Mouse (Mus musculus): Measurements from ENCODE around the gene Tifab. TPM values are rescaled to one million over a fixed set of nuclear protein-coding genes. Genes with fewer than 3 reads are reported as not detected.
"Not testable (repeated sequence)": the region's sequence is repeated elsewhere in the genome, so short reads cannot be mapped to it uniquely, and the experiment has no call there.

Gene Tifab
- polyA plus RNA-seq, 1 experiment: 0.15 TPM

- no peak for TF ChIP-seq POLR2A (IDR thresholded peaks at IDR 0.05; ENCODE audit: control insufficient read depth, low read depth, low read length)
- TF ChIP-seq CTCF (IDR thresholded peaks at IDR 0.05; ENCODE audit: control insufficient read depth, insufficient read depth, insufficient replicate concordance, low read depth, low read length): no peak
- no peak overlapping the region for H3K27ac ChIP-seq (ENCODE audit: control insufficient read depth, insufficient read depth, low read depth, low read length)
These were observed 18.3 kb upstream of the Tifab start for GRCm38 (mm10) chr13:56197031-56197430.

GRCm38 (mm10) chr13:56195824-56196223 lies 17.1 kb upstream of the Tifab start:
- H3K27me3 ChIP-seq (ENCODE audit: control insufficient read depth, insufficient read depth, low read length); H3K27ac ChIP-seq (ENCODE audit: control insufficient read depth, insufficient read depth, low read depth, low read length); H3K36me3 ChIP-seq (ENCODE audit: control insufficient read depth, insufficient read depth, low read length); H3K4me3 ChIP-seq (ENCODE audit: control insufficient read depth, low read depth, low read length); H3K4me1 ChIP-seq (ENCODE audit: control insufficient read depth, insufficient read depth, low read length): not testable (repeated sequence)

More at GRCm38 (mm10) chr13:56197031-56197430, 18.3 kb upstream of the Tifab start:
- H3K4me1 ChIP-seq (ENCODE audit: control insufficient read depth, insufficient read depth, low read length): peaks cover 5% of the 10 kb centered on the region
- peak overlapping the region; percentile 36 for H3K4me3 ChIP-seq (ENCODE audit: control insufficient read depth, low read depth, low read length)
- H3K36me3 ChIP-seq (ENCODE audit: control insufficient read depth, insufficient read depth, low read length): no peaks in the 10 kb centered on the region
- no peaks in the 10 kb centered on the region for H3K27me3 ChIP-seq (ENCODE audit: control insufficient read depth, insufficient read depth, low read length)

GRCm38 (mm10) chr13:56194181-56194580 lies 15.5 kb upstream of the Tifab start:
- not testable (repeated sequence) for H3K4me3 ChIP-seq (ENCODE audit: control insufficient read depth, low read depth, low read length); H3K27ac ChIP-seq (ENCODE audit: control insufficient read depth, insufficient read depth, low read depth, low read length); H3K4me1 ChIP-seq (ENCODE audit: control insufficient read depth, insufficient read depth, low read length); H3K36me3 ChIP-seq (ENCODE audit: control insufficient read depth, insufficient read depth, low read length); H3K27me3 ChIP-seq (ENCODE audit: control insufficient read depth, insufficient read depth, low read length)

- Histone ChIP-seq H3K27ac (ENCODE audit: control insufficient read depth, insufficient read depth, low read depth, low read length) (no peak overlapping the region), H3K36me3 (ENCODE audit: control insufficient read depth, insufficient read depth, low read length) (no peaks in the 10 kb centered on the region), H3K27me3 (ENCODE audit: control insufficient read depth, insufficient read depth, low read length) (no peaks in the 10 kb centered on the region), H3K4me1 (ENCODE audit: control insufficient read depth, insufficient read depth, low read length) (no peaks in the 10 kb centered on the region), H3K4me3 (ENCODE audit: control insufficient read depth, low read depth, low read length) (no peak overlapping the region)
- TF ChIP-seq CTCF (IDR thresholded peaks at IDR 0.05; ENCODE audit: control insufficient read depth, insufficient read depth, insufficient replicate concordance, low read depth, low read length): 0 out of 2 replicates have a peak, but pooled peaks have one; percentile 20
- TF ChIP-seq POLR2A (IDR thresholded peaks at IDR 0.05; ENCODE audit: control insufficient read depth, low read depth, low read length): no peak
These were observed 12.5 kb upstream of the Tifab start for GRCm38 (mm10) chr13:56191225-56191624.

- H3K27ac ChIP-seq (ENCODE audit: control insufficient read depth, insufficient read depth, low read depth, low read length): no peak overlapping the region
- no peaks in the 10 kb centered on the region for H3K27me3 ChIP-seq (ENCODE audit: control insufficient read depth, insufficient read depth, low read length)
- H3K4me3 ChIP-seq (ENCODE audit: control insufficient read depth, low read depth, low read length): no peak overlapping the region
- H3K36me3 ChIP-seq (ENCODE audit: control insufficient read depth, insufficient read depth, low read length): no peaks in the 10 kb centered on the region
- TF ChIP-seq POLR2A (IDR thresholded peaks at IDR 0.05; ENCODE audit: control insufficient read depth, low read depth, low read length): no peak
- peak; percentile 54; the same call in 1 of the 2 replicates for TF ChIP-seq CTCF (IDR thresholded peaks at IDR 0.05; ENCODE audit: control insufficient read depth, insufficient read depth, insufficient replicate concordance, low read depth, low read length)
- no peaks in the 10 kb centered on the region for H3K4me1 ChIP-seq (ENCODE audit: control insufficient read depth, insufficient read depth, low read length)
These were observed 11.0 kb upstream of the Tifab start for GRCm38 (mm10) chr13:56189688-56190087.

GRCm38 (mm10) chr13:56183687-56184086 lies 5.0 kb upstream of the Tifab start:
- H3K27ac ChIP-seq (ENCODE audit: control insufficient read depth, insufficient read depth, low read depth, low read length): no peak overlapping the region
- H3K4me3 ChIP-seq (ENCODE audit: control insufficient read depth, low read depth, low read length): no peak overlapping the region
- H3K27me3 ChIP-seq (ENCODE audit: control insufficient read depth, insufficient read depth, low read length): no peaks in the 10 kb centered on the region
- TF ChIP-seq CTCF (IDR thresholded peaks at IDR 0.05; ENCODE audit: control insufficient read depth, insufficient read depth, insufficient replicate concordance, low read depth, low read length) (no peak), POLR2A (IDR thresholded peaks at IDR 0.05; ENCODE audit: control insufficient read depth, low read depth, low read length) (no peak)
- no peaks in the 10 kb centered on the region for H3K36me3 ChIP-seq (ENCODE audit: control insufficient read depth, insufficient read depth, low read length)
- H3K4me1 ChIP-seq (ENCODE audit: control insufficient read depth, insufficient read depth, low read length): no peaks in the 10 kb centered on the region; the same call in 1 of the 2 replicates

- no peak overlapping the region for H3K27ac ChIP-seq (ENCODE audit: control insufficient read depth, insufficient read depth, low read depth, low read length)
- TF ChIP-seq CTCF (IDR thresholded peaks at IDR 0.05; ENCODE audit: control insufficient read depth, insufficient read depth, insufficient replicate concordance, low read depth, low read length): no peak
- no peak for TF ChIP-seq POLR2A (IDR thresholded peaks at IDR 0.05; ENCODE audit: control insufficient read depth, low read depth, low read length)
These were observed 2.7 kb upstream of the Tifab start for GRCm38 (mm10) chr13:56181424-56181823.

GRCm38 (mm10) chr13:56176310-56176709 lies 2.4 kb downstream of the Tifab start:
- peaks cover 12% of the 10 kb centered on the region for H3K4me1 ChIP-seq (ENCODE audit: control insufficient read depth, insufficient read depth, low read length)
- H3K4me3 ChIP-seq (ENCODE audit: control insufficient read depth, low read depth, low read length): no peak overlapping the region
- H3K27ac ChIP-seq (ENCODE audit: control insufficient read depth, insufficient read depth, low read depth, low read length): no peak overlapping the region
- no peak for TF ChIP-seq CTCF (IDR thresholded peaks at IDR 0.05; ENCODE audit: control insufficient read depth, insufficient read depth, insufficient replicate concordance, low read depth, low read length)
- no peaks in the 10 kb centered on the region for H3K27me3 ChIP-seq (ENCODE audit: control insufficient read depth, insufficient read depth, low read length)
- H3K36me3 ChIP-seq (ENCODE audit: control insufficient read depth, insufficient read depth, low read length): no peaks in the 10 kb centered on the region

More at GRCm38 (mm10) chr13:56181424-56181823, 2.7 kb upstream of the Tifab start:
- Histone ChIP-seq H3K4me3 (ENCODE audit: control insufficient read depth, low read depth, low read length) (no peak overlapping the region), H3K36me3 (ENCODE audit: control insufficient read depth, insufficient read depth, low read length) (no peaks in the 10 kb centered on the region), H3K27me3 (ENCODE audit: control insufficient read depth, insufficient read depth, low read length) (no peaks in the 10 kb centered on the region), H3K4me1 (ENCODE audit: control insufficient read depth, insufficient read depth, low read length) (peaks cover under 1% of the 10 kb centered on the region)
